Mouse (Mus musculus): ENCODE results near the gene B3gnt5. TPM values are rescaled to one million over a fixed set of nuclear protein-coding genes. Genes with fewer than 3 reads are reported as not detected.
"Not testable (repeated sequence)": the region's sequence is repeated elsewhere in the genome, so short reads cannot be mapped to it uniquely, and the experiment has no call there.

B3gnt5 gene
- 42.8 and 43.7 TPM in 2 replicates for polyA plus RNA-seq (2016; fragmentation: Nextera tagmentation; extraction: Ambion mirVana)

DNA sequence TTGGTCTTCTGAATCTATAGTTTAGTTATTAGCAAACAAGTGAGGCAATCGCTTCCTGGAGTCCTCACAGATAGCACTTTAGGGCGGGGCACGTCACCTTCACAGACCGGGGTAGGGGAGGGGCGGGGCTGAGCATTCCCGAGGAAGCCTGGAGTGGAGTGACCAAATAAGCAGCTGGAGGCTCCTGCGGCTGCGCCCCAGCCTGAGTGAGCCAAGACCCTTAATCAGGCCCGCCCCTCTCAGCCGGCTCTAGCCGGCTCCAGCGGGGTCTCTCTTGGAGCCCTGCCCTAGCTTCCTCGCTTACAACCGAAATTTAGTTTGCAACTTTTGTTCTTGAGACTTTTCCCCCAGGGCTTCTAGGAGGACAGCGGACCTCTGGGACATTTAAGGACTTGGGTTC lies at the start of gene B3gnt5:
Gene B3gnt5, plus strand, starts transcription at position 135 of the 400 bp plus-strand sequence.
- Histone ChIP-seq H3K4me1 (peaks cover 11% of the 10 kb centered on the region; the same call in 1 of the 2 replicates), H3K9ac (peak within 1 kb of the TSS; percentile 89), H3K27ac (peak within 1 kb of the TSS; percentile 79; the same call in 1 of the 2 replicates), H3K36me3 (peaks cover under 1% of the 10 kb centered on the region), H3K4me2 (replicated peaks) (peak within 1 kb of the TSS; percentile 67), H3K4me3 (peak within 1 kb of the TSS; percentile 76), H3K27me3 (replicated peaks) (no peaks in the 10 kb centered on the region), H3K9me3 (no peaks in the 10 kb centered on the region)
- under 1% methylated on average over 15 of the region's 15 CpGs for WGBS
- ATAC-seq (ENCODE audit: low FRiP score, low read depth) = peak; percentile 96

DNA sequence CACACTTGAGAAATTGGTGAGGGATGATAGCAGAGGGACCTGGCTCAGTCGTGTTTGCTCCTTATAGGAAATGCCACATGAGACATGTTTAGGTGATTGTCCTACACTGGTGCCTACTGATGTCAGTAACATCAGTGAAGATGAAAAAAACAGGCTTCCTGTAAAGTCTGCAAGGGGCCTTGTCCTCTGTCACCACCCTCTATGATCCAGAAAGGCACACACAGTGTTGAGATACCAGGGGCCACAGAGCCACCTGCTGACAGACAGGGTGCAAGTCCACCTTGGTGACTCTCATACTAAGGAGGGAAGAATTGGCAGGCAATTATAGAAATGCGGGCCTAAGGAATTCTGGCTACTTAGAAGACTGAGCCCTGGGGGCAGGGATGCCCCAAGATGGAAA lies 39.0 kb upstream of the B3gnt5 start:
- whole genome bisulfite sequencing = 56% methylated on average over 2 of the region's 2 CpGs
- H3K9me3 ChIP-seq = no peaks in the 10 kb centered on the region
- H3K4me3 ChIP-seq = no peak overlapping the region
- no peak overlapping the region for H3K27ac ChIP-seq
- H3K36me3 ChIP-seq = no peaks in the 10 kb centered on the region
- no peak overlapping the region for H3K9ac ChIP-seq
- no peak overlapping the region for H3K4me2 ChIP-seq (replicated peaks)
- ATAC-seq (ENCODE audit: low FRiP score, low read depth) = no peak
- no peaks in the 10 kb centered on the region for H3K4me1 ChIP-seq
- no peaks in the 10 kb centered on the region for H3K27me3 ChIP-seq (replicated peaks)

DNA sequence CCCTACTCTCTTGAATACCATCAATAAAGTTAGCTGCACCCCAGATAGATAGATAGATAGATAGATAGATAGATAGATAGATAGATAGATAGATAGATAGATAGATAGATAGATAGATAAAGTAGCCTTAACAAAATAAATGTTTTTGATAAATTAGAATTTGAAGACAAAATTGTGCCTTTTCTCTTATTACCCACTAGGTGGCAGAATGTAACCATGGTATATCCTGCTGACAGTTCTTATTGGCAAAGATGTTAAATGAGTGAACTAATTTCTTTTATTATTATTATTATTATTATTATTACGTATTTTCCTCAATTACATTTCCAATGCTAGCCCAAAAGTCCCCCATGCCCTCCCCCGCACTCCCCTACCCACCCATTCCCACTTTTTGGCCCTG lies 35.9 kb upstream of the B3gnt5 start:
- not testable (repeated sequence) for H3K27ac ChIP-seq; H3K9ac ChIP-seq; H3K4me3 ChIP-seq; H3K27me3 ChIP-seq (replicated peaks); H3K4me1 ChIP-seq; ATAC-seq (ENCODE audit: low FRiP score, low read depth); H3K36me3 ChIP-seq; H3K9me3 ChIP-seq; H3K4me2 ChIP-seq (replicated peaks)
- 40% methylated on average over 2 of the region's 2 CpGs for WGBS

DNA sequence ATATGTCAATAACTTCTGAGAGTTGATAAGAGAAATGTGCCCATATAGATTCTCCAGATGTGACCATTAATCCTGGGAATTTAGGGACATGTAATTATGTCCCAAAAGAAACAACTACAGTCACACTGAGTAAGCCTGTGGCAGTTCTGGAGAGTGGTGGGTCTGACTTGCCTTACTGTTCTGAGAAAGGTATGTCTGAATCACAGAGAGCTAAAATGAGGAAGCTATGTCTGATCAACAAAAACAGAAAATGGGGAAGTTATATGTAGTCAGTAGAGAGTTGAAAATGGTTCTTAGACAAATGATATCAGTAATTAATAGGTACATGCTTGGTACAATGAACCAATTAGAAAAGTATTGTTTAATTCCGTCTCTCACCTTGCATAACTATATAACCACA lies 27.1 kb upstream of the B3gnt5 start:
- H3K9me3 ChIP-seq = no peaks in the 10 kb centered on the region
- no peak overlapping the region for H3K9ac ChIP-seq
- H3K36me3 ChIP-seq = no peaks in the 10 kb centered on the region
- no peak overlapping the region for H3K4me3 ChIP-seq
- 85% methylated on average over 1 of the region's 1 CpGs for WGBS
- no peak for ATAC-seq (ENCODE audit: low FRiP score, low read depth)
- no peak overlapping the region for H3K4me2 ChIP-seq (replicated peaks)
- H3K27me3 ChIP-seq (replicated peaks) = no peaks in the 10 kb centered on the region
- H3K4me1 ChIP-seq = no peaks in the 10 kb centered on the region
- no peak overlapping the region for H3K27ac ChIP-seq

DNA sequence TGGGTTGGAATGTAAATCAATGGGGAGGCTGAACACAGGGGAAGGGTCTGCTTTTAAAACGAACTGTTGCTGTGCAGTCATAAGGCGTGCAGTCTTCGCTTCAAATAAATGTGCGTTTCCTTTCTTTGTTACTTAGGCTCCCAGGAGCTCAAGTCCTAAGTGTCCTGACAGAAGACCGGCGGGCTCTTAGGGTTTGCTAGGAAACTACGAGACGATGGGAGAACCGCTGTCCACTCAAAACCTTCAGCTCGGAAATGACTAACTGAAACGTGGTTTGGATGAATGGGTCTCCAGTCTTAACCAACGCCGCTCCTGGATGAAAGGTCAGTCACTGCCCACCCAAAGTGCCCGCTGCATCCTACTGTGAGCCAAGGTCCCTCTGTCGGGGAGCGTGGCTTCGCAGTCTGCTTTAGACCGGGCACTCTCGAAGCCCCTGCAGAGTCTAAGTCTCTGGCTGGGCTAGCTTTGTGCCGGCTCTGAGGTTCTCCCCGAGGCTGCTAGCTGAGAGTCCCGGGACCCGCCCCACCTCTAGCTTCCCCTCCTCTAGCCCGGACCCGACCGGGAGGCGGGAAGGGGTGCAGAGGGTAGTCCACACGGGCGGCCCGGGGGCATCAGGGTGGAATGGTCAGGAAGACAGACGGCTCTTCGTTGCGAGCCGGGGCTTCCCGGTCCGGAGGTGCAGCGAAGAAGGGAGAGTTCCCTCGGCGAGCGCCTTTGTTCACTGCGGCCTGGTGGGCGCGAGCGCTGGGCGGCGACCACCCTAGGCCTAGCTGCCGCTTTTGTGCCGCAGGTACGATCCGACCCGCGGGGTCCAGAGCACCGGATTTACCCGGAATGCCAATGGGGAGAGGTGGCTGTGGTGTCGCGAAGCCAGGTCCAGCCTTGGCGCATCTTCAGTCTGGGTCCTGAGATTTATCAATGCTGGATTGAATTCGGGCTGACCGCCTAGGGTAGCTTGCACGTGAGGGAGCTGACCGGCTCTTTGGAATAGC lies 793 bp downstream of the B3gnt5 start:
- under 1% methylated on average over 61 of the region's 61 CpGs for WGBS
- H3K36me3 ChIP-seq = peaks cover 7% of the 10 kb centered on the region
- peak overlapping the region; percentile 67 for H3K4me2 ChIP-seq (replicated peaks)
- peak overlapping the region; percentile 76 for H3K4me3 ChIP-seq
- H3K9ac ChIP-seq = peak overlapping the region; percentile 89
- peak; percentile 86 for ATAC-seq (ENCODE audit: low FRiP score, low read depth)
- H3K27me3 ChIP-seq (replicated peaks) = no peaks in the 10 kb centered on the region
- H3K4me1 ChIP-seq = peaks cover 11% of the 10 kb centered on the region; the same call in 1 of the 2 replicates
- no peaks in the 10 kb centered on the region for H3K9me3 ChIP-seq
- peak overlapping the region; percentile 79; the same call in 1 of the 2 replicates for H3K27ac ChIP-seq

DNA sequence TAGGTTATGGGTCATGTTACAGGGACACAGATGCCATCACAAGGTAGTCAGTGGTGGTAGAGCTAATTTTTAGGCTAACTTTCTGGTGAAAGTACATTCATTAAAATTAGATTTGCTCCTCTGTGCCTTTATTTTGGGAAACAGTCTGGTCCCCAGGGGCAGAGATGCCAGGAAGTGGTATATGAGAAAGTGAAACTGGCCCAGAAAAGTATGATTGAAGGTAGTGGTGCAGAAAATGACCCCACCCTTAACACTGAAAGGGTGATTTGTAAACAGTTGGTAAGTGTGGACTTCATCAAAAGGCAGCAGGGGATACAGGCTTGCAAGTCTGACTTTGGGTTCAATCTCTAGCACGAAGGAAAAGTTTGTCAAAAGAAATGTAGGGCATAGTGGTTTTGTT lies 1.7 kb downstream of the B3gnt5 start:
- Histone ChIP-seq H3K9me3 (0 out of 2 replicates have a peak, but pooled peaks cover 4% of the 10 kb centered on the region), H3K27ac (no peak overlapping the region), H3K27me3 (replicated peaks) (no peaks in the 10 kb centered on the region), H3K4me3 (peak overlapping the region; percentile 76), H3K4me1 (peaks cover 11% of the 10 kb centered on the region; the same call in 1 of the 2 replicates), H3K36me3 (peaks cover 16% of the 10 kb centered on the region), H3K9ac (peak overlapping the region; percentile 89), H3K4me2 (replicated peaks) (peak overlapping the region; percentile 67)
- ATAC-seq (ENCODE audit: low FRiP score, low read depth) = no peak
- 38% methylated on average over 1 of the region's 1 CpGs for WGBS

DNA sequence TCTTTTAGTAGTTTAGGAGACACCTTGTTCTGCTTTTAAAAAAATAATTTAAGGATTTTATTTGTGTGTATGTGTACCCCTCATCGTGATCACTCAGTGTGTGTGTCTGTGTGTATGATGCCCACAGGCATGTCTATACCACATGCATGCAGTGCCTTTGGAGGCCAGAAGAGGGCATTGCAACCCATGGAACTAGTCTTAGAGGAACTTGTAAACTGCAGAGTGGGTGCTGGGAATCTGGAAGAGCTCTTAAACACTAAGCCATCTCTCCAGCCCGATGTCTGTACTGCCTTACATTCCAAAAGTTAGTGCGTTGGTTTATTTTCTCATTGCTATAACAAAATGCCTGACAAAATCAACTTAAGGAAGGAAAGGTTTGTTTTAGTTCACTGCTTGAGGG lies 6.1 kb downstream of the B3gnt5 start:
- Histone ChIP-seq H3K9me3 (0 out of 2 replicates have a peak, but pooled peaks cover 4% of the 10 kb centered on the region), H3K4me2 (replicated peaks) (no peak overlapping the region), H3K4me1 (peaks cover 11% of the 10 kb centered on the region; the same call in 1 of the 2 replicates), H3K27ac (no peak overlapping the region), H3K4me3 (no peak overlapping the region), H3K27me3 (replicated peaks) (no peaks in the 10 kb centered on the region), H3K36me3 (peaks cover 49% of the 10 kb centered on the region), H3K9ac (no peak overlapping the region)
- no peak for ATAC-seq (ENCODE audit: low FRiP score, low read depth)
- WGBS = 96% methylated on average over 3 of the region's 3 CpGs

DNA sequence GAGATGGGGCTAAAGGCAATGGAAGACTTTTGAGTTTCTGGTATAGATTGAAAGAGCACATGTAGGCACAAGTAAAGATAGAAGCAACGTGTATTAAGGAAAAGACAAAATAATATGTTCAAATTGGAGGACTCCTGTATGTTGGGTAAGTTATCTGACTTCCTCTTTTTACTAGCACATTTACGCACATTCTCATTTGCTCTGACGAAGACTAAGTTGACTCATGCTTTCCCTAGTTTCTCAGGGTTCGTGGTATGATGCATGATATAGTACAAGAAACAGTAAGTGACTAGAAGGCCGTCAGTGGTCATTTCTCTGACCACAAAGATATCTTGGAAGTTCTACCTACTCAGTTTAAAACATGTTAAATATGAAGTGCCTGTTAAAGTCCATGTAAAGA lies 8.0 kb downstream of the B3gnt5 start:
- 94% methylated on average over 5 of the region's 5 CpGs for WGBS
- ATAC-seq (ENCODE audit: low FRiP score, low read depth) = no peak
- Histone ChIP-seq H3K4me2 (replicated peaks) (no peak overlapping the region), H3K27ac (no peak overlapping the region), H3K4me1 (0 out of 2 replicates have a peak, but pooled peaks cover 3% of the 10 kb centered on the region), H3K9me3 (0 out of 2 replicates have a peak, but pooled peaks cover 4% of the 10 kb centered on the region), H3K9ac (no peak overlapping the region), H3K36me3 (peaks cover 57% of the 10 kb centered on the region), H3K27me3 (replicated peaks) (no peaks in the 10 kb centered on the region), H3K4me3 (no peak overlapping the region)

DNA sequence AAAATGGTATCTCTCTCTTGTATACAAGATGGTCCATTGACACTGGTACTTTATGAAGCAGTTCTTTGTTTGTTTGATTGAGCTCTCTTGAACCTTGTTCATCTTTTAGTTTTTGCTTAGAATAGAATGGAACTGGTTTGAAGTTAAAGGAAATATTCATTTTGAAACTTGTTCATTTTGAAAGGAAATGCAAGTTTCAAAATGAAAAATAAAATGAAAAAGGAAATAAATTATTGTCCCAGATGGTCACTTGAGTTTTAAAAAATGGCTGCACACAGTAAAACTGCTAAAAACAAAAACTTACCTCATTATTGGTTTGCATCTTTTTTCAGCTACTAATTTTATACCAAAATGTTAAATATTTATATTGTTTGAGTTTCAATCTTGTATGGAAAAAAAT lies 12.0 kb downstream of the B3gnt5 start:
- H3K27me3 ChIP-seq (replicated peaks) = no peaks in the 10 kb centered on the region
- H3K4me2 ChIP-seq (replicated peaks) = no peak overlapping the region
- H3K4me3 ChIP-seq = no peak overlapping the region
- H3K4me1 ChIP-seq = no peaks in the 10 kb centered on the region
- H3K9me3 ChIP-seq = no peaks in the 10 kb centered on the region
- ATAC-seq (ENCODE audit: low FRiP score, low read depth) = no peak
- H3K9ac ChIP-seq = no peak overlapping the region
- H3K36me3 ChIP-seq = peaks cover 41% of the 10 kb centered on the region
- H3K27ac ChIP-seq = no peak overlapping the region

DNA sequence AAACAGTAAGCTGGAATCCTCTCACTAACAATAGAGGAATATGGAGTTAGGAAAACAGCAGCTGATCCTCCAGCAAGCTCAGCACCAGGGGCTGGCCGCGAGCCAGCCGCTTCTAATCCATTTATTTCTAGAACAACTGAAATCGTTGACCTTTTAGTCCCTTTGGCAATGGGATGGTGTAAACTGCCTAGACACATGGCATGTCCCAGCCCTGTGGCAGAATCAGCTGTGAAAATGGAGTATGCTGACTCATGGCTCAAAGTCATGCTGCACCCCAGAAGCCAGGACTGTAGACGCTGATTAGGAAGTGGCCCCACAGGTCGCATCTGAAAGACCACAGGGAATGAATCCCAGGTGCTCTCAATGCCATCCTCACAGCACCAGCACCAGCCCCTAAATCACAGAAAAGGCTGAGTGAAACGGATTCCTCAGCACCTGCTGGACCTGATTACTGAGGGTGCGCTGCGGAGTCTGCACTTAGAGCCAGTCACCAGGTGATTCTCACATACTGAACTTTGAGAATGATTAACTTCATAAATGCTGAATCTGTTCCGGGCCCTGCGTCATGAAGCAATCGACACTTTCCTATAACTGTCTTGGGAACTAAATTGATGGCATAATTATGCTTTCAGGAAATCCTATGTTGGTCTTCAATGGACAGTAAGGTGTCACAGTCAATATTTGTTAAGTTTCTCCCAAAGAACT lies 26.5 kb downstream of the B3gnt5 start:
- no peak for ATAC-seq (ENCODE audit: low FRiP score, low read depth)
- no peak overlapping the region for H3K4me2 ChIP-seq (replicated peaks)
- H3K4me1 ChIP-seq = no peaks in the 10 kb centered on the region
- H3K9me3 ChIP-seq = no peaks in the 10 kb centered on the region
- no peaks in the 10 kb centered on the region for H3K36me3 ChIP-seq
- H3K4me3 ChIP-seq = no peak overlapping the region
- H3K27me3 ChIP-seq (replicated peaks) = no peaks in the 10 kb centered on the region
- H3K27ac ChIP-seq = no peak overlapping the region
- WGBS = 75% methylated on average over 12 of the region's 12 CpGs
- H3K9ac ChIP-seq = no peak overlapping the region

DNA sequence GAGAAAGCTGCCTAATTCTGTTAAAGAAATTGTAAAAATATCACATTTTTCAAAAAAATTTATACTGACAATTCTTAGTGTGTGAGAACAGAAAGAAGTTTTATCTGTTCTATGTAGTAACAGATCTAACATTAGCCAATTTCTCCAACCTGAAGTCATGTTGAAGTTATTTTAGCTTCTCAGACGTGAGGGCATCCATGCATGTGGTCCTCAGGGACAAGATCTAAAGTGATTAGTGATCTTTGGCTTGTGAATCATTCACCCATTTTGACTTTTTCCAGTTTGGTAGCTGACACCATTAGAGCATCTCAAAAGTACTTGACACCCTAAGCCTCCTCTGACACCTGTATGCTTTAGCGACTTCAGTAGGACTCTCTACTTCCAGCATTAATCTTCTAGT lies 29.9 kb downstream of the B3gnt5 start:
- no peak overlapping the region for H3K9ac ChIP-seq
- no peaks in the 10 kb centered on the region for H3K4me1 ChIP-seq
- no peak for ATAC-seq (ENCODE audit: low FRiP score, low read depth)
- H3K4me2 ChIP-seq (replicated peaks) = no peak overlapping the region
- no peak overlapping the region for H3K27ac ChIP-seq
- no peaks in the 10 kb centered on the region for H3K9me3 ChIP-seq
- no peaks in the 10 kb centered on the region for H3K36me3 ChIP-seq
- WGBS = 79% methylated on average over 2 of the region's 2 CpGs
- no peak overlapping the region for H3K4me3 ChIP-seq
- no peaks in the 10 kb centered on the region for H3K27me3 ChIP-seq (replicated peaks)

DNA sequence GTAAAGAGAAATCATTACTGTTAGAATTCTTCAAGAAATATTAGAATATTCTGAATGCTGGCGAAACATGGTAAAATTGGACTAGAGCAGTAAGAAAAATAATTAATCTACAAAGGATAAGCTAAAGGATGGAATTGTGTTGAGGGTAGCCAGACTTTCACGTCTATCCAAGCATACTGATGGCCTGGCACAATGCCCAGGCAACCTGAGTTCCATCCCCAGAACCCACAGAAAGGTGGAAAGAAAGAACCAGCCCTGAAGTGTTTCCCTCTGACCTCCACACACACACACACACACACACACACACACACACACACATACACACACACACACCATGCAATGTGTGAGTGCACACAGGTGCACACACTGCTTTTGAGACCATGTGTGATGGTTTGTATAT lies 58.8 kb downstream of the B3gnt5 start:
- ATAC-seq (ENCODE audit: low FRiP score, low read depth) = no peak
- H3K4me3 ChIP-seq = no peak overlapping the region
- H3K27ac ChIP-seq = no peak overlapping the region
- H3K9ac ChIP-seq = no peak overlapping the region
- H3K4me1 ChIP-seq = no peaks in the 10 kb centered on the region
- H3K36me3 ChIP-seq = no peaks in the 10 kb centered on the region
- H3K4me2 ChIP-seq (replicated peaks) = no peak overlapping the region
- WGBS = 85% methylated on average over 2 of the region's 2 CpGs
- no peaks in the 10 kb centered on the region for H3K27me3 ChIP-seq (replicated peaks)
- H3K9me3 ChIP-seq = no peaks in the 10 kb centered on the region

Data from neural tube, embryonic 12.5 days (tissue).